Mouse (Mus musculus) kidney, adult 8-10 months (tissue): Measurements from ENCODE around the gene Oaz1.
A peak's percentile ranks its signal among the peaks of the same experiment; 100 is the strongest.
"Not testable (repeated sequence)": the region's sequence is repeated elsewhere in the genome, so short reads cannot be mapped to it uniquely, and the experiment has no call there.

ENCODE experiments used
- DNase-seq, 2 experiments: peaks; one replicate each; pipeline ENCODE4 v3.0.0; 2022

The Oaz1 gene

GRCm38 (mm10) chr10:80823847-80824643 is 2.4 kb upstream of the Oaz1 start:
- DNase-seq: no peak

- DNase-seq: no peak
These were observed 1.6 kb upstream of the Oaz1 start for GRCm38 (mm10) chr10:80824827-80825226.

GRCm38 (mm10) chr10:80827063-80827869 is 810 bp downstream of the Oaz1 start:
- no peak for DNase-seq

- no peak for DNase-seq
These were observed 1.5 kb downstream of the Oaz1 start for GRCm38 (mm10) chr10:80827870-80828420.

GRCm38 (mm10) chr10:80828587-80828986 is 2.1 kb downstream of the Oaz1 start:
- DNase-seq: not testable (repeated sequence)

GRCm38 (mm10) chr10:80829359-80830278 is 3.2 kb downstream of the Oaz1 start:
- no peak for DNase-seq

- DNase-seq: peak; percentile 84 to 88
These were observed 4.7 kb downstream of the Oaz1 start for GRCm38 (mm10) chr10:80831136-80831535.

GRCm38 (mm10) chr10:80832818-80833217 is 6.4 kb downstream of the Oaz1 start:
- DNase-seq: no peak

GRCm38 (mm10) chr10:80835617-80836016 is 9.2 kb downstream of the Oaz1 start:
- no peak for DNase-seq

GRCm38 (mm10) chr10:80836949-80837379 is 10.5 kb downstream of the Oaz1 start:
- no peak for DNase-seq

- no peak for DNase-seq
These were observed 11.4 kb downstream of the Oaz1 start for GRCm38 (mm10) chr10:80837827-80838226.

- DNase-seq: no peak
These were observed 12.0 kb downstream of the Oaz1 start for GRCm38 (mm10) chr10:80838346-80838912.

GRCm38 (mm10) chr10:80839848-80840247 is 13.4 kb downstream of the Oaz1 start:
- no peak for DNase-seq

- no peak for DNase-seq
These were observed 15.2 kb downstream of the Oaz1 start for GRCm38 (mm10) chr10:80841685-80842084.

GRCm38 (mm10) chr10:80842334-80842733 is 15.9 kb downstream of the Oaz1 start:
- DNase-seq: no peak

- DNase-seq: no peak
These were observed 16.9 kb downstream of the Oaz1 start for GRCm38 (mm10) chr10:80843087-80843930.

- DNase-seq: no peak
These were observed 17.6 kb downstream of the Oaz1 start, which contains the start of gene Lingo3 for GRCm38 (mm10) chr10:80843931-80844547. Gene Lingo3, minus strand, starts transcription at chr10:80844039.

GRCm38 (mm10) chr10:80845055-80845693 is 18.7 kb downstream of the Oaz1 start:
- no peak for DNase-seq

GRCm38 (mm10) chr10:80845732-80846131 is 19.3 kb downstream of the Oaz1 start:
- no peak for DNase-seq

GRCm38 (mm10) chr10:80848571-80848970 is 22.1 kb downstream of the Oaz1 start:
- DNase-seq: peak; percentile 49 to 58
